Mouse (Mus musculus): Measurements from ENCODE around the gene Neurl2. TPM values are rescaled to one million over a fixed set of nuclear protein-coding genes. Genes with fewer than 3 reads are reported as not detected.

The Neurl2 gene
- total RNA-seq, 2 experiments from 2014 or later: not detected

- ATAC-seq (replicated peaks; ENCODE audit: low FRiP score, poor library complexity, severe bottlenecking): no peak
Observed at GRCm38 (mm10) chr2:164792400-164793190, 40.7 kb downstream of the Neurl2 start.

- no peak for ATAC-seq (replicated peaks; ENCODE audit: low FRiP score, poor library complexity, severe bottlenecking)
Observed at GRCm38 (mm10) chr2:164791841-164792261, 41.4 kb downstream of the Neurl2 start.

- ATAC-seq (replicated peaks; ENCODE audit: low FRiP score, poor library complexity, severe bottlenecking): no peak
Observed at GRCm38 (mm10) chr2:164790451-164790850, 42.8 kb downstream of the Neurl2 start.

- no peak for ATAC-seq (replicated peaks; ENCODE audit: low FRiP score, poor library complexity, severe bottlenecking)
Observed at GRCm38 (mm10) chr2:164788411-164788810, 44.8 kb downstream of the Neurl2 start.

GRCm38 (mm10) chr2:164787779-164788178 lies 45.5 kb downstream of the Neurl2 start:
- no peak for ATAC-seq (replicated peaks; ENCODE audit: low FRiP score, poor library complexity, severe bottlenecking)

- no peak for ATAC-seq (replicated peaks; ENCODE audit: low FRiP score, poor library complexity, severe bottlenecking)
Observed at GRCm38 (mm10) chr2:164787032-164787431, 46.2 kb downstream of the Neurl2 start.

- ATAC-seq (replicated peaks; ENCODE audit: low FRiP score, poor library complexity, severe bottlenecking): no peak
Observed at GRCm38 (mm10) chr2:164786388-164786885, 46.8 kb downstream of the Neurl2 start.

GRCm38 (mm10) chr2:164785481-164786387 lies 47.5 kb downstream of the Neurl2 start, which contains the start of gene Snx21:
Gene Snx21, plus strand, starts transcription at chr2:164785823.
- peak; percentile 84 for ATAC-seq (replicated peaks; ENCODE audit: low FRiP score, poor library complexity, severe bottlenecking)

- ATAC-seq (replicated peaks; ENCODE audit: low FRiP score, poor library complexity, severe bottlenecking): no peak
Observed at GRCm38 (mm10) chr2:164784869-164785420, 48.3 kb downstream of the Neurl2 start.

- ATAC-seq (replicated peaks; ENCODE audit: low FRiP score, poor library complexity, severe bottlenecking): no peak
Observed at GRCm38 (mm10) chr2:164783926-164784581, 49.2 kb downstream of the Neurl2 start.

GRCm38 (mm10) chr2:164781876-164782275 lies 51.4 kb downstream of the Neurl2 start:
- no peak for ATAC-seq (replicated peaks; ENCODE audit: low FRiP score, poor library complexity, severe bottlenecking)

Other genes with a start within 250 kb of the Neurl2 start
- not detected in 2 replicates for gene Wfdc6a, start 248.0 kb downstream of the Neurl2 start, total RNA-seq (2015; ENCODE audit: low replicate concordance)
- gene Wfdc6a, start 248.0 kb downstream of the Neurl2 start, total RNA-seq (2017; ENCODE audit: low replicate concordance): not detected in 2 replicates
- gene Eppin, start 239.9 kb downstream of the Neurl2 start, total RNA-seq (2015; ENCODE audit: low replicate concordance): not detected in 2 replicates
- not detected in 2 replicates for gene Eppin, start 239.9 kb downstream of the Neurl2 start, total RNA-seq (2017; ENCODE audit: low replicate concordance)
- not detected in 2 replicates for gene Wfdc6b, start 219.9 kb downstream of the Neurl2 start, total RNA-seq (2015; ENCODE audit: low replicate concordance)
- gene Wfdc6b, start 219.9 kb downstream of the Neurl2 start, total RNA-seq (2017; ENCODE audit: low replicate concordance): not detected in 2 replicates
- not detected in 2 replicates for gene Wfdc8, start 219.8 kb downstream of the Neurl2 start, total RNA-seq (2015; ENCODE audit: low replicate concordance)
- gene Wfdc8, start 219.8 kb downstream of the Neurl2 start, total RNA-seq (2017; ENCODE audit: low replicate concordance): not detected in 2 replicates
- not detected in 2 replicates for gene Wfdc16, start 194.7 kb downstream of the Neurl2 start, total RNA-seq (2015; ENCODE audit: low replicate concordance)
- not detected in 2 replicates for gene Wfdc16, start 194.7 kb downstream of the Neurl2 start, total RNA-seq (2017; ENCODE audit: low replicate concordance)
- gene Wfdc10, start 177.4 kb downstream of the Neurl2 start, total RNA-seq (2015; ENCODE audit: low replicate concordance): not detected in 2 replicates
- gene Wfdc10, start 177.4 kb downstream of the Neurl2 start, total RNA-seq (2017; ENCODE audit: low replicate concordance): not detected in 2 replicates
- not detected in 2 replicates for gene Wfdc9, start 176.9 kb downstream of the Neurl2 start, total RNA-seq (2015; ENCODE audit: low replicate concordance)
- gene Wfdc9, start 176.9 kb downstream of the Neurl2 start, total RNA-seq (2017; ENCODE audit: low replicate concordance): not detected in 2 replicates
- not detected in 2 replicates for gene Wfdc11, start 159.4 kb downstream of the Neurl2 start, total RNA-seq (2015; ENCODE audit: low replicate concordance)
- not detected in 2 replicates for gene Wfdc11, start 159.4 kb downstream of the Neurl2 start, total RNA-seq (2017; ENCODE audit: low replicate concordance)
- gene Wfdc13, start 148.3 kb downstream of the Neurl2 start, total RNA-seq (2015; ENCODE audit: low replicate concordance): not detected in 2 replicates
- gene Wfdc13, start 148.3 kb downstream of the Neurl2 start, total RNA-seq (2017; ENCODE audit: low replicate concordance): not detected in 2 replicates
- not detected in 2 replicates for gene Spint4, start 135.0 kb downstream of the Neurl2 start, total RNA-seq (2015; ENCODE audit: low replicate concordance)
- gene Spint4, start 135.0 kb downstream of the Neurl2 start, total RNA-seq (2017; ENCODE audit: low replicate concordance): not detected in 2 replicates
- not detected in 2 replicates for gene Spint5, start 118.2 kb downstream of the Neurl2 start, total RNA-seq (2015; ENCODE audit: low replicate concordance)
- gene Spint5, start 118.2 kb downstream of the Neurl2 start, total RNA-seq (2017; ENCODE audit: low replicate concordance): not detected in 2 replicates
- 4.2 and 6.1 TPM in 2 replicates for gene Wfdc3, start 87.5 kb downstream of the Neurl2 start, total RNA-seq (2015; ENCODE audit: low replicate concordance)
- 2.3 and 2.8 TPM in 2 replicates for gene Wfdc3, start 87.5 kb downstream of the Neurl2 start, total RNA-seq (2017; ENCODE audit: low replicate concordance)
- gene Dnttip1, start 87.5 kb downstream of the Neurl2 start, total RNA-seq (2015; ENCODE audit: low replicate concordance): 64.6 and 69.2 TPM in 2 replicates
- gene Dnttip1, start 87.5 kb downstream of the Neurl2 start, total RNA-seq (2017; ENCODE audit: low replicate concordance): 44.0 and 58.0 TPM in 2 replicates
- 1,168 and 1,264 TPM in 2 replicates for gene Ube2c, start 63.6 kb downstream of the Neurl2 start, total RNA-seq (2015; ENCODE audit: low replicate concordance)
- 649 and 1,020 TPM in 2 replicates for gene Ube2c, start 63.6 kb downstream of the Neurl2 start, total RNA-seq (2017; ENCODE audit: low replicate concordance)
- gene Tnnc2, start 53.5 kb downstream of the Neurl2 start, total RNA-seq (2015; ENCODE audit: low replicate concordance): not detected in 2 replicates
- not detected in 2 replicates for gene Tnnc2, start 53.5 kb downstream of the Neurl2 start, total RNA-seq (2017; ENCODE audit: low replicate concordance)
- gene Snx21, start 47.6 kb downstream of the Neurl2 start, total RNA-seq (2015; ENCODE audit: low replicate concordance): not detected in 2 replicates
- gene Snx21, start 47.6 kb downstream of the Neurl2 start, total RNA-seq (2017; ENCODE audit: low replicate concordance): 0.13 TPM in 1 of 2 replicates, not detected in the other
- gene Acot8, start 28.6 kb downstream of the Neurl2 start, total RNA-seq (2015; ENCODE audit: low replicate concordance): 23.8 and 30.6 TPM in 2 replicates
- 33.6 and 58.4 TPM in 2 replicates for gene Acot8, start 28.6 kb downstream of the Neurl2 start, total RNA-seq (2017; ENCODE audit: low replicate concordance)
- 2.5 and 7.2 TPM in 2 replicates for gene Zswim3, start 28.4 kb downstream of the Neurl2 start, total RNA-seq (2015; ENCODE audit: low replicate concordance)
- gene Zswim3, start 28.4 kb downstream of the Neurl2 start, total RNA-seq (2017; ENCODE audit: low replicate concordance): 1.3 and 2.3 TPM in 2 replicates
- gene Zswim1, start 10.8 kb downstream of the Neurl2 start, total RNA-seq (2015; ENCODE audit: low replicate concordance): 1.1 and 5.4 TPM in 2 replicates
- gene Zswim1, start 10.8 kb downstream of the Neurl2 start, total RNA-seq (2017; ENCODE audit: low replicate concordance): 0.30 TPM in 1 of 2 replicates, not detected in the other
- gene Spata25, start 4.9 kb downstream of the Neurl2 start, total RNA-seq (2015; ENCODE audit: low replicate concordance): not detected in 2 replicates
- not detected in 2 replicates for gene Spata25, start 4.9 kb downstream of the Neurl2 start, total RNA-seq (2017; ENCODE audit: low replicate concordance)
- gene Ctsa, start 583 bp downstream of the Neurl2 start, total RNA-seq (2015; ENCODE audit: low replicate concordance): 34.0 and 35.3 TPM in 2 replicates
- gene Ctsa, start 583 bp downstream of the Neurl2 start, total RNA-seq (2017; ENCODE audit: low replicate concordance): 38.9 and 43.0 TPM in 2 replicates
- 1.3 and 5.0 TPM in 2 replicates for gene Pltp, start 24.3 kb upstream of the Neurl2 start, total RNA-seq (2015; ENCODE audit: low replicate concordance)
- gene Pltp, start 24.3 kb upstream of the Neurl2 start, total RNA-seq (2017; ENCODE audit: low replicate concordance): 0.23 TPM in 1 of 2 replicates, not detected in the other
- gene Pcif1, start 45.8 kb upstream of the Neurl2 start, total RNA-seq (2015; ENCODE audit: low replicate concordance): 57.7 and 71.3 TPM in 2 replicates
- gene Pcif1, start 45.8 kb upstream of the Neurl2 start, total RNA-seq (2017; ENCODE audit: low replicate concordance): 36.3 and 42.7 TPM in 2 replicates
- 25.2 and 25.6 TPM in 2 replicates for gene Zfp335, start 78.3 kb upstream of the Neurl2 start, total RNA-seq (2015; ENCODE audit: low replicate concordance)
- 14.9 and 16.3 TPM in 2 replicates for gene Zfp335, start 78.3 kb upstream of the Neurl2 start, total RNA-seq (2017; ENCODE audit: low replicate concordance)
- 41.1 and 44.7 TPM in 2 replicates for gene Mmp9, start 107.3 kb upstream of the Neurl2 start, total RNA-seq (2015; ENCODE audit: low replicate concordance)
- gene Mmp9, start 107.3 kb upstream of the Neurl2 start, total RNA-seq (2017; ENCODE audit: low replicate concordance): 21.5 and 25.3 TPM in 2 replicates
- not detected in 2 replicates for gene Slc12a5, start 127.3 kb upstream of the Neurl2 start, total RNA-seq (2015; ENCODE audit: low replicate concordance)
- gene Slc12a5, start 127.3 kb upstream of the Neurl2 start, total RNA-seq (2017; ENCODE audit: low replicate concordance): not detected in 2 replicates
- gene Ncoa5, start 201.4 kb upstream of the Neurl2 start, total RNA-seq (2015; ENCODE audit: low replicate concordance): 8.4 and 9.0 TPM in 2 replicates
- gene Ncoa5, start 201.4 kb upstream of the Neurl2 start, total RNA-seq (2017; ENCODE audit: low replicate concordance): 13.5 and 20.0 TPM in 2 replicates
- 5.0 TPM in 1 of 2 replicates, not detected in the other for gene Cd40, start 222.2 kb upstream of the Neurl2 start, total RNA-seq (2015; ENCODE audit: low replicate concordance)
- gene Cd40, start 222.2 kb upstream of the Neurl2 start, total RNA-seq (2017; ENCODE audit: low replicate concordance): 0.08 and 3.6 TPM in 2 replicates

Measured in erythroid progenitor cell, adult 5-6 weeks (primary cell).